Mouse (Mus musculus) liver, embryonic 14.5 days (tissue): Measurements from ENCODE around the gene Slc1a5.

Source experiments
- CTCF ChIP-seq: IDR thresholded peaks from 2 replicates; pipeline ENCODE4 v1.5.1; 2016; ENCODE audit warnings: antibody characterized with exemption, low read depth, control low read depth
- EP300 ChIP-seq: IDR thresholded peaks from 2 replicates; pipeline ENCODE4 v1.6.1; 2016; ENCODE audit warnings: antibody characterized with exemption, low read depth

GRCm38 (mm10) chr7:16841078-16841477, 59.9 kb downstream of the Slc1a5 start:
- TF ChIP-seq CTCF, result no peak
- TF ChIP-seq EP300, result no peak
